Mouse (Mus musculus) heart, adult 11 months (tissue): ENCODE data around the gene Eif2b5.

Experiments used
- DNase-seq: peaks from one replicate; pipeline ENCODE4 v3.0.0; 2022

Eif2b5 gene

DNA sequence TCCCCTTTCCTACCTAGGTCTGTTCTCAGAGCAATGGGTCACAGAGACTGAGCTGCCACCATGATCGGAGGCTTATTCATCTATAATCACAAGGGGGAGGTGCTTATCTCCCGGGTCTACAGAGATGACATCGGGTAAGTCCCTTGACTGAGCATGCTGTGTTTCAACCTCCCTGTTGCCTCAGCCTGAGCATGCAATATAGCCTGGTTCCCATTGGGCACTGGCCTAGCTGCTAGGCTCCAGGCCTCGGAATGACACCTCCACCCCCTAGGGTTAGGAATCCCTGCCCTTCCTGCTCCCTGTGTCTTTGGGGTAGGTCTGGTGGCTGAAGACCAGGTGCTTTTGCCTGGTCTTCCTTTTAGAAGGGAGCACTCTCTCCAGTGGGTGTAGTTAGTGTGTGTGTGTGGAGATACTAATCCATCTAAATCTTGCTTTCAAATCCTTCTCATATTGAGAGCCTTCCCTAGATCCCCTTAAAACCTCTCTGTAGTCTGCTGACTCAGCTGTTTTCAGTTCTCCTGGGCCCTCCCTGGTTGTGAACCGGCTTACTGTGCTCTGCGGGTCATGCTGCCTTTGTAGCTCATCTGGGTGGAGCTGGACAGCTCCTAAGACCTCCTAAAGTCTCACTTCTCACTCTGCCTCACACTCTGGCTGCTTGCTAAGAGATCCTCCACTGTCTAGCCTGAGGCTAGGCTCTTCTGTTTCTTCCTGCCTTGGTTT lies 39.1 kb downstream of the Eif2b5 start:
- peak; percentile 93 for DNase-seq

DNA sequence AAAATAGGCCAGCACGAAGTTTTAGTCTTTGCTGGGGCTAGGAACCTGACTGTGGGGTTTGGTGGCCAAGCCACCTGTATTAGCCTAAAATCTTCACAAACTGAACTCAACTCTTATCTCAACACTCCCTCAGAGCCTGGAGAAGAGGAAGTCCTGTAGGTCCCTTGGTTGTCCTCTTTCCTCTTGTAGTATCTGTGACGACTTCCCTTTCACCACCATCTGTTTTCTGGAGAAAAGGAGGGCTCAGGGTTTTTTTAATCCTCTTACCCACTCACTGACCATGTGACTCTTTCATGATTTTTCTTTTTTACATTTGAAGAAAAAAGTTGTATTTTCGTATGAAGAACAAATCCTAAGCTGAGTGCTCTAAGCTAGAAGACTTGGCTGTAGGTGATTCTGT lies 41.0 kb downstream of the Eif2b5 start:
- no peak for DNase-seq

DNA sequence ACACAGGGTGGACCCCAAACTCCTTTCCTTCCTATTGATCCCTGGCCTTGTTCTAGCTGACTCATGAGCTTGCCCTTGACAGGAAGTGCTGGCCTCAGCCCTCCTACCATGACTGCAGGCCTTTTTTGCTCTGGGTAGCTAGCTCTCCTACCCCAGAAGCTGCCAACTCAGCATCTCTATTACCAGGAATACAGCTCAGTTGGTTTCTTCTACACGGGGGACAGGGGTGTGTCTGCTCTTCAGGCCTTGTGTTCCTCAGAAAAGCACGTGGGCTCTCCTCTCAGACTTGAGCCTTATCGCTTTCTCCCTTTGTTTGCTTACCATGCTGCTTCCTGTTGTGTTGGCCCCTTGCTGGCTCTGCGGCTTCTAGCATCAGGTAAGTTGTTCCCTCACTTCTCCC lies 41.8 kb downstream of the Eif2b5 start:
- DNase-seq = peak; percentile 89

DNA sequence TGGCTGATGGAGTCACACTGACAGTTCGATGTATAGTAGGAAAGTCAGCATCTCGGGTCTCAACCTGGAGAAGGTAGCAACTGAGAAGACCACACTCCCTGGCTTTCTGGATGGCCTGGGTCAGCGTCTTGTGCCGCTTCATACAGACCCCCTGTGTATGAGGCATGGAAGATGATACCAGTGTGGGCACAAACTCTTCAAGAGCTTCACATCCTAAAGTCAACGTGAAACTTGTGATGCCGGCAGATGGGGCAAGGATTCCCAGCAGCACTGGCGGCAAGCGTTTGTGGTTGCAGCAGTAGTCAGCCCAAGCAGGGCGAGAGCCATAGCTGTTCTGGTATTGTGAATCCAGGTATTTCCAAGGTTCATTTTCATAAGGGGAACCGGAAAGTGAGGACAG lies 47.1 kb downstream of the Eif2b5 start:
- DNase-seq = peak; percentile 90

DNA sequence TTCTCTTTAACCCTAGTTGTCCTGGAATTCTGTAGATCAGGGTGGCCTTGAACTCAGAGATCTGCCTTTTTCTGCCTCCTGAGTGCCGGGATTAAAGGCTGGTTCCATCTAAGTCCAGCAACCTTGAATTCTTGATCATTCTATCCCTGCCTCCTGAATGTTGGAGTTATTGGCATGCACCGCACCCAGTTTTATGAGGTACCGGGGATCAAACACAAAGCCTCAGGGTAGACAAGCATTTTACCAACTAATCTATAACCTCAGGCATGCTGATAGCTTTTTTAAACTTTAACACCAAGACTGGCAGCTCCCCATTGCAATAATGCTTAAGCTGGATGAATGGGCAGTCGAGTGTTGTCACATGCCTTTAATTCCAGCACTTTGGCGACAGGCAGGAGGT lies 48.8 kb downstream of the Eif2b5 start:
- peak; percentile 86 for DNase-seq

DNA sequence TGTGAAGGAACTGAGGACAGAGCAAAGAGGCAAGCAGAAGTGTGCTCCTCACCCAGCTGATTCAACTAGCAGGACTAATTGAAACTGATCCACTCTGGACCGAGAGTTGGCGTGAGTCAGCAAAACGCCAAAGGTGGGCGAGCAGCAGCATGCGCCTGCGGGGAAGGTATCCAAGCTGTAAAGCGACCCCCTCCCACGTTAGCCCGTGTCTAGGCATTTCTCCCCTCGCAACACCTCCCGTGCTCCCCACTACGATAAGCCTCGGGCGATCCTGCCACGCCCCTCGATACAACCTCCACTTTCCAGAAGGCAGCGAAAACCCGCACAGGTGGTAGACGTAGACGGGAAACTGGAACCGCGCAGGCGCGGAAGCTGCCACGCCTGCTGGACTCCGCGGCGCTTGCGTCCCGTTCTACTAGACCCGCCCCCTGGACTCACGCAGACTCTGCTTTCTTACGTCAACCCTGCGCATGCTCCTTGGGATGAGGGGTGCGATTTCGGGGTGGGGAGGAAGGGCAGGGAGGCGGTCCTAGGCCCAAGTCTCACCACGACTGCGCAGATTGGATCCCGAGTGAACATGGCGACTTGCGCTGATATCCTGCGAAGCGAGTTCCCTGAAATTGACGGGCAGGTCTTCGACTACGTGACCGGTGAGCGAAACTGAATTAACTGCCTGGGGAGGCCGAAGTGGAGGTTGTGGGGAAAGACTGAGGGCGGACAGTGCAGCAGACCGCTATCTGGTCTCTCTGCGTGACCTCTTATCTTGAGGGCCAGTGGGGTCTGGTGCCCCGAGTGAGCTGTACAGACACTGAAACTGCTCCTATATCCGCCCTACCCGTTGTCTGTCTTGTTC lies 49.7 kb downstream of the Eif2b5 start, which contains the start of gene Abcf3:
Gene Abcf3 (plus strand): TSS at position 482 of the 853 bp plus-strand sequence.
- DNase-seq = peak; percentile 100

DNA sequence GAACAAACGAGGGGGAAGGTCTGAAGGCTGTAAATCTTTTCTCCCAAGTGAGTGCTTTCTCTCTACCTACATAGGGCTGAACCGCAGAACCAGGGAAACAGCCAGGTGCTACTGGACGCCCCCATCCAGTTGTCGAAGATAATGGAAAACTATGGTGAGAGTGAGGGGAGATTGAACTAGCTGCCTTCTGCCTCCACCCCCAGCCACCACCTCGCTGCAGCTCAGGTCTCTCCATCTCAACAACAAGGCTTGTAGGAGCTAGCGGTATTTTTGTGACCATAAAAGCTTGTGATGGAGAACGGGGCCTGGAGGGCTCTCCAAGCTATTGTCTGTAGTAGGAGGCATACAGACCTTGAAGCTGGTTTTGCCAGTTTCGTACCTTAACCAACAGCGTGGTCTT lies 50.5 kb downstream of the Eif2b5 start:
- DNase-seq = peak; percentile 86

DNA sequence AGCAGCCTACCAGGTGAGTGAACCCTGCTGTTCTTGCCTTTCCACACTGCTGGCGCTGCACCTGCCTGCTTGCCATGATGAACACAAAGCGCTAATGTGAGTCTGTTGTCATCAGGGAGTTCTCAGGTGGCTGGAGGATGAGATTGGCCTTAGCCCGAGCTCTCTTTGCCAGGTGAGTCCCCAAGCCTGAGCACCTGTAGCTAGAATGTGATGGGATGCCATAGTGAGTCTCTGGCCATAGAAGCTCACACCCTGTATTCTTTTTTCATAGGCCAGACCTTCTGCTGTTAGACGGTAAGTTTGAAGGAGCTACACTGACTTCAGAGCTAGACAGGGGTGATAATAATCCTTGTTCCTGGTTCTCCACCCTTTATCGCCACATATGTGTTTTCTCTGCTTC lies 53.1 kb downstream of the Eif2b5 start:
- peak; percentile 86 for DNase-seq

DNA sequence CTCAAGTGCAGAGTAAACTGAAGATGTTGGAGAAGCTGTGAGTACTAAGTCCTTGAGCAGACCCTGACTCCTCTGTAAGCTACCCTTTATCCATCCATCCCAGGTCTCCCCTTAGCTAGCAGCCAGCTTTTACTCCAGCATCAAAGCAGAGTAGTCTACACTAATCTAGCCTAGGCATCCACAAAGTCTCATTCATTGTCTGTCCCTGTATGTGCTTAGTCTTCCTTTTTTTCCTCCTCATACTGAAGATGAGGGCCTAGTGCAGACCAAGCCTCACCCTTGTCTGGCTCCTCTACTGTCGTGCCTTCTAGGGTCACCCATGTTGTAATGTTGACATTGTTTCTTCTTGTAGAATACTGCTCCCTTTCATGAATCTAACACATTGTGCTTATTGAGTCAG lies 54.0 kb downstream of the Eif2b5 start:
- peak; percentile 64 for DNase-seq

DNA sequence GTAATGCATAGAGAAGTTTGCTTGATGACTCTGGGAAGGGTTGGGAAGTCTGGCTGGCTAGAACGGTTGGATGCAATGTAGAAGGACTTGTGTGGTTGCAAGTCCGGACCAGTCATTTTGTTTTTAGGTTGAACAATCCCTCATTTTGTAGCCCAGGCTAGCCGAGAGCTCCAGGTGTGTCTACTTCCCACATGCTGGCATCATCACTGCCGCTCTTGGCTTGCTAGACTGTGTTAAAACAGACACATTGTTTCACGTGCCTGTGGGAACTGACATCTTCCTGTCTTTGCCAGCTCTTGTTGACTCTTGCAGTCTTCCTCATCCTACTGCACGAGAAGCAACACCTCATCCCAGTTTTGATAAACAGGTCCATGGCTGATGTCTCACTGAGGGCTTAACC lies 56.4 kb downstream of the Eif2b5 start:
- DNase-seq = peak; percentile 73

DNA sequence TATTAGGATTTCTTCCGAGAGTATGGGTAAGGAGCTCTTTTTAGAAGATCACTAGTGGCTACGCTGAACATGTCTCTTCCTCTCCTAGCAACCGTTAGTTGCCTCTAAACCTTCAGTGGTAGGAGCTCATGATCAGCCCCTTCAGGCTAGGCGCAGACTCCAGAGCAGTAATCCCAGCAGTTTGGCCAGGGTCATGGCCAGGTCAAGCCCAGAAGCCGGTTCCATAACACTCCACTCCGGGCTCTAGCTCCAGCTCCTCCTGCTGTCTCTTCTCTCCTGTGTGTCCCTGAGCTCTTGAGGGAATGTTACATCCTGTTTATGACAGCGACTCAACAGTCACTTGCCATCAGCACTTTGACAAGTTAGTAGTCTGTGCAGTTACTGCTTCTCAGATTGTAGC lies 58.8 kb downstream of the Eif2b5 start:
- DNase-seq = peak; percentile 70
